Mouse (Mus musculus): ENCODE measurements at regions not wholly inside any gene's neighbourhood (a gene's known extent, or its start where the extent isn't known, plus 50 kb on each side); places are given as distances from the start of the nearest gene placed in this dataset.

- DNase-seq (ENCODE audit: low read depth in 2 of 2, low spot score in 2 of 2): no peak
Observed at GRCm38 (mm10) chr16:29790064-29790463, 210.9 kb downstream of the Opa1 start.

GRCm38 (mm10) chr16:29799250-29799649, 220.1 kb downstream of the Opa1 start:
- DNase-seq (ENCODE audit: low read depth in 2 of 2, low spot score in 2 of 2): no peak

- no peak for DNase-seq (ENCODE audit: low read depth in 2 of 2, low spot score in 2 of 2)
Observed at GRCm38 (mm10) chr16:29799893-29800292, 220.8 kb downstream of the Opa1 start.

- no peak for DNase-seq (ENCODE audit: low read depth in 2 of 2, low spot score in 2 of 2)
Observed at GRCm38 (mm10) chr16:29800457-29800856, 221.3 kb downstream of the Opa1 start.

GRCm38 (mm10) chr16:29802085-29802484, 223.0 kb downstream of the Opa1 start:
- DNase-seq (ENCODE audit: low read depth in 2 of 2, low spot score in 2 of 2): no peak

- no peak for DNase-seq (ENCODE audit: low read depth in 2 of 2, low spot score in 2 of 2)
Observed at GRCm38 (mm10) chr16:29802603-29803002, 223.5 kb downstream of the Opa1 start.

- DNase-seq (ENCODE audit: low read depth in 2 of 2, low spot score in 2 of 2): no peak
Observed at GRCm38 (mm10) chr16:29807859-29808258, 228.7 kb downstream of the Opa1 start.

GRCm38 (mm10) chr16:29808851-29809250, 229.7 kb downstream of the Opa1 start:
- no peak for DNase-seq (ENCODE audit: low read depth in 2 of 2, low spot score in 2 of 2)

- DNase-seq (ENCODE audit: low read depth in 2 of 2, low spot score in 2 of 2): no peak
Observed at GRCm38 (mm10) chr16:29813411-29814038, 234.4 kb downstream of the Opa1 start.

GRCm38 (mm10) chr16:29814039-29814438, 234.9 kb downstream of the Opa1 start:
- no peak for DNase-seq (ENCODE audit: low read depth in 2 of 2, low spot score in 2 of 2)

- DNase-seq (ENCODE audit: low read depth in 2 of 2, low spot score in 2 of 2): no peak
Observed at GRCm38 (mm10) chr16:29814655-29815054, 235.5 kb downstream of the Opa1 start.

- DNase-seq (ENCODE audit: low read depth in 2 of 2, low spot score in 2 of 2): no peak
Observed at GRCm38 (mm10) chr16:29815200-29815599, 236.1 kb downstream of the Opa1 start.

- DNase-seq (ENCODE audit: low read depth in 2 of 2, low spot score in 2 of 2): no peak
Observed at GRCm38 (mm10) chr16:29815632-29816337, 236.7 kb downstream of the Opa1 start.

GRCm38 (mm10) chr16:29816681-29817369, 237.7 kb downstream of the Opa1 start:
- DNase-seq (ENCODE audit: low read depth in 2 of 2, low spot score in 2 of 2): no peak

GRCm38 (mm10) chr16:29818807-29819440, 239.8 kb downstream of the Opa1 start:
- DNase-seq (ENCODE audit: low read depth in 2 of 2, low spot score in 2 of 2): no peak

- DNase-seq (ENCODE audit: low read depth in 2 of 2, low spot score in 2 of 2): no peak
Observed at GRCm38 (mm10) chr16:29820704-29821103, 241.6 kb downstream of the Opa1 start.

GRCm38 (mm10) chr16:29822110-29822509, 242.1 kb upstream of the Hes1 start:
- DNase-seq (ENCODE audit: low read depth in 2 of 2, low spot score in 2 of 2): no peak

- no peak for DNase-seq (ENCODE audit: low read depth in 2 of 2, low spot score in 2 of 2)
Observed at GRCm38 (mm10) chr16:29822843-29823401, 241.3 kb upstream of the Hes1 start.

- DNase-seq (ENCODE audit: low read depth in 2 of 2, low spot score in 2 of 2): no peak
Observed at GRCm38 (mm10) chr16:29826927-29827326, 237.3 kb upstream of the Hes1 start.

- DNase-seq (ENCODE audit: low read depth in 2 of 2, low spot score in 2 of 2): no peak
Observed at GRCm38 (mm10) chr16:29827776-29828175, 236.4 kb upstream of the Hes1 start.

GRCm38 (mm10) chr16:29829457-29829856, 234.7 kb upstream of the Hes1 start:
- no peak for DNase-seq (ENCODE audit: low read depth in 2 of 2, low spot score in 2 of 2)
